Mouse (Mus musculus) bone marrow, adult 2 months (tissue): ENCODE measurements at regions not wholly inside any gene's neighbourhood (a gene's known extent, or its start where the extent isn't known, plus 50 kb on each side); places are given as distances from the start of the nearest gene placed in this dataset.

Source experiments
- CTCF ChIP-seq: fragments of 200-500 bp; IDR thresholded peaks from 2 replicates; pipeline ENCODE4 v1.5.1; 2011; ENCODE audit warnings: low read length, control low read depth; ENCODE audit not compliant: control insufficient read depth, insufficient read depth
- POLR2A ChIP-seq: fragments of 200-500 bp; IDR thresholded peaks from 2 replicates; pipeline ENCODE4 v1.6.1; 2011; ENCODE audit warnings: low read depth, mild to moderate bottlenecking, control low read depth, low read length, borderline replicate concordance; ENCODE audit not compliant: control insufficient read depth

GRCm38 (mm10) chr7:125129187-125129586, 315.3 kb upstream of the Kdm8 start:
- TF ChIP-seq POLR2A (no peak), CTCF (no peak)
